In the genomic region with DNA sequence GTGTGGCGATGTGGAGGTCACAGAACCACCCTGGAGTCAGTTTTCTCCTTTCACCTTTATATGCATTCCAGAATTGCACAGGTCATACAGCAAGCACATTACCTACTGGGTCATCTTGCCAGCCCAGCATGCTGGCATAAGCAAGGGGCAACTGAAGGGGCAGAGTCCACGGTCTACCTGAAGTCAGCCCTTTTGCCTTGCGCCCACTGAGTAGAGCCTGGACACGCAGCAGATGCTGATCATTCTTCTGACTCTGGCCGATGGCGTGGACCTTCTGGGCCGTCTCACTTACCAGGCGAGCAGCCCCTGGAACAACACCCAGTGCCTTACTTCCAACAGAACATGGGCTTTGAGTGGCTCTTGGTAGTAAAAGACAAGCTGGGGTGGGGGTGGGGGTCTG, we compare ENCODE assay signal across 14 mouse cellular contexts. TPM values are rescaled to one million over a fixed set of nuclear protein-coding genes. Genes with fewer than 3 reads are reported as not detected.
DNase-seq lines count a peak whose midpoint lies in the region; ATAC-seq lines count a peak whose summit lies in the region.
"Had no signal": no experiment of that assay in that cellular context is flagged by ENCODE, and none has a peak within 500 bp of the region (broad histone marks: within the 10 kb centered on the region; RNA-seq: fewer than 3 reads in every experiment).

No protein-coding gene starts in this region.

- H3K27me3 ChIP-seq in hindbrain, embryonic 13.5 days, result 0 out of 2 replicates have a peak, but pooled peaks cover 4% of the 10 kb centered on the region
- no peaks in the 10 kb centered on the region for H3K27me3 ChIP-seq in hindbrain, embryonic 11.5 days (ENCODE audit: control insufficient read depth, insufficient read depth, low read length)
- H3K27me3 ChIP-seq in neural tube, embryonic 13.5 days, result no peaks in the 10 kb centered on the region

- H3K9me3 ChIP-seq in hindbrain, embryonic 13.5 days, result no peaks in the 10 kb centered on the region
- no peaks in the 10 kb centered on the region for H3K9me3 ChIP-seq in hindbrain, embryonic 11.5 days (ENCODE audit: control insufficient read depth, low read length)
- H3K9me3 ChIP-seq in neural tube, embryonic 13.5 days, result no peaks in the 10 kb centered on the region

- peaks cover 3% of the 10 kb centered on the region; the same call in 1 of the 2 replicates for H3K36me3 ChIP-seq in hindbrain, embryonic 13.5 days
- no peaks in the 10 kb centered on the region for H3K36me3 ChIP-seq in hindbrain, embryonic 11.5 days (ENCODE audit: control insufficient read depth, insufficient read depth, low read length)
- H3K36me3 ChIP-seq in neural tube, embryonic 13.5 days, result peaks cover 8% of the 10 kb centered on the region; the same call in 1 of the 2 replicates

- ATAC-seq in hindbrain, embryonic 13.5 days (ENCODE audit: low FRiP score), result no peak
- no peak for ATAC-seq in hindbrain, embryonic 11.5 days (ENCODE audit: low FRiP score)
- ATAC-seq in neural tube, embryonic 13.5 days (ENCODE audit: low read depth), result no peak
- ATAC-seq: hindbrain, postnatal 0 days had no signal

- no peak overlapping the region for H3K27ac ChIP-seq in hindbrain, embryonic 13.5 days
- no peak overlapping the region for H3K27ac ChIP-seq in hindbrain, embryonic 11.5 days (ENCODE audit: low read depth, low read length)
- no peak overlapping the region for H3K27ac ChIP-seq in neural tube, embryonic 13.5 days (replicated peaks)
- H3K27ac ChIP-seq: hindbrain, postnatal 0 days; left cerebral cortex, adult 2 months; macrophage had no signal

- 97% methylated on average over 8 of the region's 8 CpGs for WGBS in hindbrain, embryonic 13.5 days
- WGBS in hindbrain, embryonic 11.5 days, result 94% methylated on average over 8 of the region's 8 CpGs
- WGBS in neural tube, embryonic 13.5 days, result 94% methylated on average over 8 of the region's 8 CpGs

- no peak overlapping the region for H3K4me3 ChIP-seq in hindbrain, embryonic 13.5 days
- no peak overlapping the region for H3K4me3 ChIP-seq in hindbrain, embryonic 11.5 days (ENCODE audit: low read depth, low read length)
- H3K4me3 ChIP-seq in neural tube, embryonic 13.5 days, result no peak overlapping the region
- H3K4me3 ChIP-seq: left cerebral cortex, adult 2 months had no signal

- DNase-seq in hindbrain, embryonic 11.5 days (ENCODE audit: low spot score), result no peak
- no peak for DNase-seq in neural tube, embryonic 10.5 days (ENCODE audit: extremely low spot score, low spot score)
- DNase-seq in kidney, postnatal 14 days, result peak; percentile 67
- no peak for DNase-seq in cerebellum, postnatal 25 days
- no peak for DNase-seq in layer of hippocampus, postnatal 36 days
- no peak for DNase-seq in urinary bladder, adult 18-20 months (ENCODE audit: low spot score in 2 of 2)
- DNase-seq: gastrocnemius, postnatal 10 days had no signal

- no peak overlapping the region for H3K4me2 ChIP-seq in hindbrain, embryonic 13.5 days
- H3K4me2 ChIP-seq in hindbrain, embryonic 11.5 days (replicated peaks; ENCODE audit: low read depth, low read length), result no peak overlapping the region
- H3K4me2 ChIP-seq in neural tube, embryonic 13.5 days, result peak overlapping the region; percentile 84; the same call in 1 of the 2 replicates

- peak overlapping the region; percentile 15; the same call in 1 of the 2 replicates for H3K9ac ChIP-seq in hindbrain, embryonic 13.5 days
- no peak overlapping the region for H3K9ac ChIP-seq in hindbrain, embryonic 11.5 days (ENCODE audit: low read depth, low read length)
- no peak overlapping the region for H3K9ac ChIP-seq in neural tube, embryonic 13.5 days

- peaks cover 42% of the 10 kb centered on the region for H3K4me1 ChIP-seq in hindbrain, embryonic 13.5 days (replicated peaks)
- H3K4me1 ChIP-seq in hindbrain, embryonic 11.5 days (replicated peaks; ENCODE audit: control insufficient read depth, insufficient read depth, low read length), result peaks cover 5% of the 10 kb centered on the region; the same call in 1 of the 2 replicates
- H3K4me1 ChIP-seq in neural tube, embryonic 13.5 days (replicated peaks), result peaks cover 38% of the 10 kb centered on the region

RNA-seq across cellular contexts. Expression of a gene that starts 2.1 kb away (rescaled TPM):
- 8.4 and 8.9 TPM in 2 replicates for polyA plus RNA-seq in hindbrain, embryonic 13.5 days (2015; fragmentation: Nextera tagmentation; extraction: Ambion mirVana)
- polyA plus RNA-seq in hindbrain, embryonic 11.5 days (2014; fragmentation: Nextera tagmentation; extraction: Ambion mirVana), result 34.8 and 37.6 TPM in 2 replicates
- 10.0 and 10.4 TPM in 2 replicates for polyA plus RNA-seq in neural tube, embryonic 13.5 days (2015; fragmentation: Nextera tagmentation; extraction: Ambion mirVana)
- total RNA-seq in layer of hippocampus, postnatal 36 days (2021), result under 1 TPM; 0.56 to 0.82 TPM

RNA-seq across cellular contexts. Expression of a gene that starts 4.7 kb away (rescaled TPM):
- 65.1 and 69.0 TPM in 2 replicates for polyA plus RNA-seq in hindbrain, embryonic 13.5 days (2015; fragmentation: Nextera tagmentation; extraction: Ambion mirVana)
- 49.1 and 55.4 TPM in 2 replicates for polyA plus RNA-seq in hindbrain, embryonic 11.5 days (2014; fragmentation: Nextera tagmentation; extraction: Ambion mirVana)
- 65.5 and 73.1 TPM in 2 replicates for polyA plus RNA-seq in neural tube, embryonic 13.5 days (2015; fragmentation: Nextera tagmentation; extraction: Ambion mirVana)
- 10 to 100 TPM; 25.0 to 26.0 TPM for total RNA-seq in layer of hippocampus, postnatal 36 days (2021)

RNA-seq across cellular contexts. Expression of a gene that starts 9.4 kb away (rescaled TPM):
- 0.19 and 0.25 TPM in 2 replicates for polyA plus RNA-seq in hindbrain, embryonic 13.5 days (2015; fragmentation: Nextera tagmentation; extraction: Ambion mirVana)
- 0.64 and 0.79 TPM in 2 replicates for polyA plus RNA-seq in hindbrain, embryonic 11.5 days (2014; fragmentation: Nextera tagmentation; extraction: Ambion mirVana)
- polyA plus RNA-seq in neural tube, embryonic 13.5 days (2015; fragmentation: Nextera tagmentation; extraction: Ambion mirVana), result 0.33 and 0.56 TPM in 2 replicates
- under 1 TPM; 0.17 to 0.35 TPM for total RNA-seq in layer of hippocampus, postnatal 36 days (2021)
- total RNA-seq: left cerebral cortex, adult 2 months had no signal

RNA-seq across cellular contexts. Expression of a gene that starts 13.9 kb away (rescaled TPM):
- not detected in 2 replicates for polyA plus RNA-seq in hindbrain, embryonic 13.5 days (2015; fragmentation: Nextera tagmentation; extraction: Ambion mirVana)
- not detected in 2 replicates for polyA plus RNA-seq in hindbrain, embryonic 11.5 days (2014; fragmentation: Nextera tagmentation; extraction: Ambion mirVana)
- not detected in 2 replicates for polyA plus RNA-seq in neural tube, embryonic 13.5 days (2015; fragmentation: Nextera tagmentation; extraction: Ambion mirVana)
- total RNA-seq in layer of hippocampus, postnatal 36 days (2021), result not detected
- total RNA-seq: gastrocnemius, postnatal 10 days; hindbrain, postnatal 0 days; left cerebral cortex, adult 2 months had no signal
- polyA plus RNA-seq: brain, embryonic 14.5 days; cortical plate, adult 2 months; hindbrain, postnatal 0 days; macrophage had no signal

RNA-seq across cellular contexts. Expression of a gene that starts 26.2 kb away (rescaled TPM):
- polyA plus RNA-seq in hindbrain, embryonic 13.5 days (2015; fragmentation: Nextera tagmentation; extraction: Ambion mirVana), result 18.8 and 20.9 TPM in 2 replicates
- 63.7 and 67.2 TPM in 2 replicates for polyA plus RNA-seq in hindbrain, embryonic 11.5 days (2014; fragmentation: Nextera tagmentation; extraction: Ambion mirVana)
- 29.0 and 77.1 TPM in 2 replicates for polyA plus RNA-seq in neural tube, embryonic 13.5 days (2015; fragmentation: Nextera tagmentation; extraction: Ambion mirVana)
- 1 to 10 TPM; 4.8 to 6.9 TPM for total RNA-seq in layer of hippocampus, postnatal 36 days (2021)
